Mouse (Mus musculus): Measurements from ENCODE around the gene Btbd35f11.
"Not testable (repeated sequence)": the region's sequence is repeated elsewhere in the genome, so short reads cannot be mapped to it uniquely, and the experiment has no call there.

Gene Btbd35f11

GRCm38 (mm10) chrX:3443590-3443989, at the start of gene Btbd35f11:
Gene Btbd35f11 (minus strand): TSS chrX:3443690.
- not testable (repeated sequence) for DNase-seq (ENCODE audit: extremely low spot score, low read depth, low spot score)

- not testable (repeated sequence) for DNase-seq (ENCODE audit: extremely low spot score, low read depth, low spot score)
Measured at GRCm38 (mm10) chrX:3409946-3410345, 33.5 kb downstream of the Btbd35f11 start.

Data from hindlimb bud, embryonic 11.5 days (tissue).